Mouse (Mus musculus) ovary, adult 10 weeks (tissue): ENCODE data around the gene Rnaseh2a. TPM values are rescaled to one million over a fixed set of nuclear protein-coding genes. Genes with fewer than 3 reads are reported as not detected.

Experiments used
- polyA plus RNA-seq: library from polyadenylated mRNA; stranded (reverse); fragments of 350-450 nt; fragmentation: Illumina TruSeq; extraction: RNeasy Lipid Tissue Mini Kit (QIAGEN cat#74804); gene quantifications from one replicate; pipeline ENCODE4 v1.2.3, GENCODE M21; 2014

The Rnaseh2a gene
- 2.6 TPM for polyA plus RNA-seq

GRCm38 (mm10) chr8:84969241-84970134 lies at the start of gene Rnaseh2a, which contains the start of the genes Gm49661 and Prdx2:
TSS of gene Rnaseh2a (minus strand) at chr8:84969767.
TSS of gene Gm49661 (minus strand) at chr8:84969433.
TSS of gene Prdx2 (plus strand) at chr8:84969587.

DNA sequence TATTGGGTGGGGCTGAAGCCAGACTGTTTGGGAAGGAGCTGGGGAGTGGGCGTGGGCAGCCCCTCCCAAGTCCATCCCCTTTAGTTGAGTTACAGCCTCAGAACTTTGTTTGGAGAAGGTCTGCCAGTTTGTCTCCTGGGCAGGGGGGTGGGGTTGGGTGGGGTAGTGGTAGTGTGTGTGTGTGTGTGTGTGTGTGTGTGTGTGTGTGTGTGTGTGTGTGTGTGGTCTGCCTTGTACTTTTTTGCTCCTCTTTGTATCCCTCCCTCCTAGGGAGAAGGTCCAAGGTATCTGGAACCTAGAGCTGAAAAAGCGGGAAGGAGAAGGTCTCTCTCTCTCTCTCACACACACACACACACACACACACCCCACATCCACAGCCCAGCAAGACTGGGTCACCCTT lies 44.9 kb upstream of the Rnaseh2a start, which contains the start of gene Best2:
Best2 (minus strand) TSS at position 101 of the 400 bp plus-strand sequence.

DNA sequence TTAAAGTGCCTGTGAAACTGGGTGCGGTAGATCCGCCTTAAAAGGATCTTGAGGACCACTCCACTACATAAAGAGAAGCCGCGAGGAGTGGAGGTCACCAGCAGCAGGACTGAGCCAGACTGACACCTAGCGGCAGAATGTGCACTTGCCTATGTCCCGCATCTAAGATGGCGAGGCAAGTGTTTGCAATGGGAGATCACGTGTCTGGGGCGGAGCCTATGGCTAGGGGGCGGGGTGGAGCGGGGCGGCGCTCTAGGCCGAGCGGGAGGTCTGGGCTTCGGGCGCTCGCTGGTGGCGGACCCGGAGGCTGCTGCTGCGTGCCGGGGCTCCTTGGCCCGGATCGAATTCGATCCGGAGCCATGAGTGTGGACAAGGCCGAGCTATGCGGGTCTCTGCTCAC lies 20.8 kb upstream of the Rnaseh2a start, which contains the start of gene Hook2:
Hook2 (plus strand) TSS at position 255 of the 400 bp plus-strand sequence.

GRCm38 (mm10) chr8:84978248-84978940 lies 8.8 kb upstream of the Rnaseh2a start, which contains the start of gene Junb:
TSS of gene Junb (minus strand) at chr8:84978718.

GRCm38 (mm10) chr8:84946528-84947240 lies 22.9 kb downstream of the Rnaseh2a start, which contains the start of gene Rtbdn:
TSS of gene Rtbdn (plus strand) at chr8:84946991.

DNA sequence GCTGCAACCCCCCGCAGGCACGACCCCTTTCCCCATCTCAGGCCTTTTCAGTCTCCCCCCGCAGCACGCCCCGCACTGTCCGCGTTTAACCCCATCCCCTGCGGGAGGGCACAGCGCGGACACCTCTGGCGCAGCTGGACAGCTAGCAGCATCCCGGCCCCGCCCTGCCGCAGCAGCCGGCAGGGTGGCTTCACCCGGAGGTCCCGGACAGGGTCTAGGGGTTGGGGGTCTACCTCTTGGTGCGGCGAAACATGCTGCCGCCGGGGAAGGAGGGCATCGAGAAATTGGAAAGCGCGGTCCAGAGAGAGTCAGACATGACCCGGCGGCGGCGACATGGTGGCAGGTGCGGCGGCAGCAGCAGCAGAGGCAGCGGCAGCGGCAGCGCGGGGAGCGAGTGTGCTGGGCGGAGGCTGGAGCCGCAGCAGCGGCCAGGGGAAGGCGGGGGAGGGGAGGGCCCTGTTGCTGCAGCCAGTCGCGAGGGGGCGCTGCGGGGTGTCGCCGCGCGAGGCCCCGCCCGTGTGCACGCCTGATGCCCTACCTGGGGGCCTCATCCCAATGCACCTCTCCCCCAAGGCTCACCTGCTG lies 32.5 kb downstream of the Rnaseh2a start, which contains the start of gene Mast1:
Mast1 (minus strand) TSS at position 398 of the 585 bp plus-strand sequence.

DNA sequence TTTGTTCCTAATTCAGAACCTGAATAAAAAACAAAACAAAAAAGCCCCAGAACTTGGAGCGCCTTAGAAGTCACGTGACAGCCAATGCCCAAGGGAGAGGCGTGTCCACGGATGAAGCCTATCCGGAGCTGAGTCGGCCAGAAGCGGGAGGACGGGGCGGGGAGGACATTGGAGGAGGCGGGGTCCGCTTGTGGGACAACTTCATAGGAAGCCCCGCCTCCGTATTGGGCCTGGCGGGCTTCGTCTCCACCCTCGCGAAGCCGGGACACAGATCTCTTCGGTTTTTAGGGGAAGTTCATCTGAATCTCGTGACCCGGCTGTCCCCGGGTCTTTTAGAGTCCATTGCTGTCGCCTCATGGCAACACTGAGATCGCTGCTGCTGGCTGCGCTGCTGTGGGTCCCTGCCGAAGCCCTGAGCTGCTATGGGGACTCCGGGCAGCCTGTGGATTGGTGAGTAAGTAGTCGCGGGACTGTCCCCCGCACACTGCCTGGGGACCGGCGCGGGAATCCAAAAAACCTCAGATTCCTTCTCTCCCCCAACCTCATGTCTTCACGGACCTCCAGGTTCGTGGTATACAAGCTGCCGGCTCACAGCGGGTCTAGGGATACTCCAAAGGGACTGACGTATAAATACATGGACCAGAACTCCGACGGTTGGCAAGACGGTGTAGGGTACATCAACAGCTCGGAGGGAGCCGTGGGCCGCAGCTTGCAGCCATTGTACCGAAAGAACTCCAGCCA lies 61.0 kb downstream of the Rnaseh2a start, which contains the start of gene Dnase2a:
Dnase2a (plus strand) TSS at position 140 of the 741 bp plus-strand sequence.

Other genes with a start within 250 kb of the Rnaseh2a start
- not detected for gene G430095P16Rik, start 246.8 kb downstream of the Rnaseh2a start, polyA plus RNA-seq
- 44.0 TPM for gene Nfix, start 169.4 kb downstream of the Rnaseh2a start, polyA plus RNA-seq
- gene Dand5, start 146.9 kb downstream of the Rnaseh2a start, polyA plus RNA-seq, result 2.4 TPM
- 1.1 TPM for gene Gadd45gip1, start 138.2 kb downstream of the Rnaseh2a start, polyA plus RNA-seq
- 3.2 TPM for gene Rad23a, start 129.1 kb downstream of the Rnaseh2a start, polyA plus RNA-seq
- gene Calr, start 122.8 kb downstream of the Rnaseh2a start, polyA plus RNA-seq, result 1,005 TPM
- 4.1 TPM for gene Farsa, start 112.8 kb downstream of the Rnaseh2a start, polyA plus RNA-seq
- gene Syce2, start 97.7 kb downstream of the Rnaseh2a start, polyA plus RNA-seq, result 32.4 TPM
- gene Gcdh, start 75.8 kb downstream of the Rnaseh2a start, polyA plus RNA-seq, result 32.8 TPM
- not detected for gene Klf1, start 67.8 kb downstream of the Rnaseh2a start, polyA plus RNA-seq
- gene Dnase2a, start 61.2 kb downstream of the Rnaseh2a start, polyA plus RNA-seq, result 2.5 TPM
- not detected for gene Mast1, start 32.4 kb downstream of the Rnaseh2a start, polyA plus RNA-seq
- gene Rtbdn, start 22.8 kb downstream of the Rnaseh2a start, polyA plus RNA-seq, result not detected
- not detected for gene Gm49661, start 334 bp downstream of the Rnaseh2a start, polyA plus RNA-seq
- 36.9 TPM for gene Prdx2, start 180 bp downstream of the Rnaseh2a start, polyA plus RNA-seq
- gene Junb, start 9.0 kb upstream of the Rnaseh2a start, polyA plus RNA-seq, result 0.34 TPM
- gene Hook2, start 20.8 kb upstream of the Rnaseh2a start, polyA plus RNA-seq, result 2.3 TPM
- not detected for gene Best2, start 44.8 kb upstream of the Rnaseh2a start, polyA plus RNA-seq
- 6.7 TPM for gene Asna1, start 55.5 kb upstream of the Rnaseh2a start, polyA plus RNA-seq
- gene Trir, start 57.1 kb upstream of the Rnaseh2a start, polyA plus RNA-seq, result 5.3 TPM
- 14.1 TPM for gene Tnpo2, start 67.1 kb upstream of the Rnaseh2a start, polyA plus RNA-seq
- 1.5 TPM for gene Fbxw9, start 90.3 kb upstream of the Rnaseh2a start, polyA plus RNA-seq
- not detected for gene Gm5741, start 98.2 kb upstream of the Rnaseh2a start, polyA plus RNA-seq
- 19.0 TPM for gene Dhps, start 102.0 kb upstream of the Rnaseh2a start, polyA plus RNA-seq
- gene Wdr83os, start 111.0 kb upstream of the Rnaseh2a start, polyA plus RNA-seq, result 2.8 TPM
- gene Wdr83, start 111.5 kb upstream of the Rnaseh2a start, polyA plus RNA-seq, result 1.00 TPM
- 6.1 TPM for gene Man2b1, start 113.5 kb upstream of the Rnaseh2a start, polyA plus RNA-seq
- 11.3 TPM for gene Zfp791, start 153.3 kb upstream of the Rnaseh2a start, polyA plus RNA-seq
- not detected for gene Cks1brt, start 182.2 kb upstream of the Rnaseh2a start, polyA plus RNA-seq